Mouse (Mus musculus): ENCODE results near the gene Hist2h2ab.

DNA sequence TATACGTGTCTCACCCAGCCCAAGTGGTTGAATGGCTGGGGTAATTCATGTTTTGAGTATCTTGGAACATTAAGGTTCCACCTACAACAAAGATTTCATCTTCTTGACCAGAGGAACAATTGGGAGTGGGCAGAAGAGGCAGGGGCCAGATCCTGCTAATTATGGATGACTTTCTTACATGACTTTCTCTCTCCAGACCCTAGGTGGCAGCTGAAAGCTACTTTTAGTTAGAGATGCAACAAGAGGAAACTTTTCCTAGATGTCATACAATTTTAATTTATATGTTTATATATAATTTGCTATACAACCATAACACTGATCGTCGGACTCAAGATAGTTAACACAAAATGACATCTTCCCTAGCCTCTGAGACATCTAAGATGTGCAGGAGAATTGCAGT lies 11.8 kb upstream of the Hist2h2ab start:
- no peak for TF ChIP-seq CTCF (IDR thresholded peaks at IDR 0.05; ENCODE audit: extremely low read depth, insufficient read depth, insufficient read length, insufficient replicate concordance)
- no peak for TF ChIP-seq POLR2A (IDR thresholded peaks at IDR 0.05; ENCODE audit: low read depth, low read length)

Data from spleen, adult 2 months (tissue).